Mouse (Mus musculus): ENCODE results near the gene Nedd4. TPM values are rescaled to one million over a fixed set of nuclear protein-coding genes. Genes with fewer than 3 reads are reported as not detected.

Gene Nedd4
- polyA plus RNA-seq, 1 experiment from 2014 or later: 387 TPM

DNA sequence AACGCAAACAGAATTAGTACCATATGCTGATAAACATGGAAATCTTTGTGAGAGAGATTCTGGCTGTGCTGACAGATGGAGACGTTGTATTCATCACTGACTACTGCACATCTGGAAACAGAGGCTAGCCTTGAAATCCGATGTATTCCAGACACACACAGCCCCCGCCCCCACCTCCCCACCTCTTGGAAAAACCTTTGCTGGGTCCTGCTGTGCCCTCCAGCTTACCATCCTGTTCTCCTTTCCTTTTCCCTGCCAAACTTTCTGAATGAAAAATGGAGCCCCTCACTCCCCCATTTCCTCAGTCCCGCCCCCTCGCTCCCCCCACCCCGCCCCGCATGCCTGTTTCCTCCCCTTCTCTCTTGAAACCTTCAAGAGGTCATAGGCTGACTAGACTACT lies 120.0 kb downstream of the Nedd4 start:
- no peak overlapping the region for H3K4me3 ChIP-seq
- H3K9ac ChIP-seq: no peak overlapping the region
- no peak overlapping the region for H3K27ac ChIP-seq (replicated peaks)
- H3K4me1 ChIP-seq (replicated peaks): 0 out of 2 replicates have a peak, but pooled peaks cover 3% of the 10 kb centered on the region
- H3K4me2 ChIP-seq: no peak overlapping the region
- no peaks in the 10 kb centered on the region for H3K27me3 ChIP-seq
- H3K36me3 ChIP-seq: no peaks in the 10 kb centered on the region
- no peak for ATAC-seq (ENCODE audit: low FRiP score, low read depth)
- no peaks in the 10 kb centered on the region for H3K9me3 ChIP-seq
- WGBS: 42% methylated on average over 8 of the region's 8 CpGs

DNA sequence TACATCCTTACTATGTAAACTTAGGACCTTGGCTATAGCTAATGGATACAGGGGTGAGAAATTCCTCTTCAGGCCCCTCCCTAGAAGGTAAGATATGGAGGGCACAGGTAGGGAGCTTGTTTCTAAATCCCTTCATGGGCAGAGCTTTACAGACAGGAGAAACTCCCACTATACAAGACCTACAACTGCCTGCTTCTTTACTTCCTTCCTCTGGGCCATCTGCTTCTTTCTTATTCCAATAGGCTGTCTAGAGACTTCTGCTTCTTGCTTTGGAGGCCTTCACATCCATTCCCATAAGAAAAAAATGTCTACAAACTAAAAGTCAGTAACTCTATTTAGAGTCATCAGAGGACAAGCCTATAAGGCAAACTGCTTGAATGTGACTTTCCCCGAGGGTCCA lies 125.6 kb downstream of the Nedd4 start:
- 91% methylated on average over 1 of the region's 1 CpGs for WGBS
- no peaks in the 10 kb centered on the region for H3K9me3 ChIP-seq
- no peak overlapping the region for H3K4me3 ChIP-seq
- H3K36me3 ChIP-seq: no peaks in the 10 kb centered on the region
- H3K27ac ChIP-seq (replicated peaks): no peak overlapping the region
- H3K4me1 ChIP-seq (replicated peaks): 0 out of 2 replicates have a peak, but pooled peaks cover 5% of the 10 kb centered on the region
- no peak overlapping the region for H3K4me2 ChIP-seq
- H3K9ac ChIP-seq: no peak overlapping the region
- H3K27me3 ChIP-seq: no peaks in the 10 kb centered on the region
- ATAC-seq (ENCODE audit: low FRiP score, low read depth): no peak

DNA sequence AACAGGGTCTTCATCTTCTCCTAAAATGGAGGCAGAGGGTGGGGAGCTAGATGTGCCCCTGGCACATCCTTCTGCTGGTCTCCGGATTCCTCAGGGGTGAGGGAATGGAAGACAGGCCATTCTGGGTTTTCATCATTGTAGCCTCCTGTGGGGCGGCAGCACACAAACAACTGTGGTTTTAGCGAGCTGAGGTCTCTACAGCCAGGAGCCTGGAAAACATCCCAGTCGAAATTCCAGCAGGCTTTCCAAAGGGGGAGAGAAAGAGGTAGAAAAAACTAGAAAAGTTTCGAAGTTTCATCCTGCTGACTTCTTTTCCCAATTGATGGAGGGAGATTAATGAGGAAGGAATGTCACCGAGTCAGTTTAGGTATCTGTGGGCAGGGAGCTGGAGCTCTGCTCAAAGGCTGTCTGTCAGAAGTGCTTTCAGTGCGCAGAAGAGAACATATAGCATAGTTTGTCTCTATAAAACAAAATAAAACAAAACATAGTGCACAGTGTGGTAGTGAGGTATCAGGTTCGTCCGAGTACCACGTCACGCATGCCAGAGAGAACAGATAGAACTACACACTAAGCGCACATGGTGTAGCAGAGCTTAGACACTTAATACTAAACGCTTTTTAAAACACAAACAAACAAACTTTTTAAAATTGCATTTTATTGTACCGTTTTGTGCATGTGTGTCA lies 128.5 kb downstream of the Nedd4 start:
- H3K9ac ChIP-seq: no peak overlapping the region
- H3K36me3 ChIP-seq: no peaks in the 10 kb centered on the region
- 54% methylated on average over 14 of the region's 14 CpGs for WGBS
- H3K4me2 ChIP-seq: no peak overlapping the region
- H3K27me3 ChIP-seq: no peaks in the 10 kb centered on the region
- H3K4me1 ChIP-seq (replicated peaks): 0 out of 2 replicates have a peak, but pooled peaks cover 5% of the 10 kb centered on the region
- H3K9me3 ChIP-seq: no peaks in the 10 kb centered on the region
- ATAC-seq (ENCODE audit: low FRiP score, low read depth): no peak
- H3K4me3 ChIP-seq: no peak overlapping the region
- no peak overlapping the region for H3K27ac ChIP-seq (replicated peaks)

DNA sequence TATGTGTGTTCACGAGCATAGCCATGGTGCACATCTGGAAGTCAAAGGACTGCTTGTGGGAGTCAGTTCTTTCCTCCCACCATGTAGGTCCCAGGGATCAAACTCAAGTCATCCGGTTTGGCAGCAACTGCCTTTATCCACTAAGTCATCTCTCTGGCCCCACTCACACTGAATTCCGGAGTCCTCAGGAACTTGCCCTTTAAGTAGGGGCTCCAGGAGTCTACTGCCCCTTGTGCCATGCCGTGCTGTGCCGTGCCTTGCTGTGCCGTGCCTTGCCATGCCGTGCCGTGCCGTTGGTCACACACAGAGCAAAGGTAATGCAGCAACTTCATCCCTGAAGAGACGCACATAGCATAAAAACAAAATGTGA lies 129.1 kb downstream of the Nedd4 start:
- Histone ChIP-seq H3K27me3 (no peaks in the 10 kb centered on the region), H3K4me1 (replicated peaks) (0 out of 2 replicates have a peak, but pooled peaks cover 5% of the 10 kb centered on the region), H3K27ac (replicated peaks) (no peak overlapping the region), H3K9me3 (no peaks in the 10 kb centered on the region), H3K9ac (no peak overlapping the region), H3K4me3 (0 out of 2 replicates have a peak overlapping the region, but pooled peaks have one; percentile 6), H3K4me2 (peak overlapping the region; percentile 40), H3K36me3 (no peaks in the 10 kb centered on the region)
- no peak for ATAC-seq (ENCODE audit: low FRiP score, low read depth)
- 31% methylated on average over 10 of the region's 10 CpGs for WGBS

DNA sequence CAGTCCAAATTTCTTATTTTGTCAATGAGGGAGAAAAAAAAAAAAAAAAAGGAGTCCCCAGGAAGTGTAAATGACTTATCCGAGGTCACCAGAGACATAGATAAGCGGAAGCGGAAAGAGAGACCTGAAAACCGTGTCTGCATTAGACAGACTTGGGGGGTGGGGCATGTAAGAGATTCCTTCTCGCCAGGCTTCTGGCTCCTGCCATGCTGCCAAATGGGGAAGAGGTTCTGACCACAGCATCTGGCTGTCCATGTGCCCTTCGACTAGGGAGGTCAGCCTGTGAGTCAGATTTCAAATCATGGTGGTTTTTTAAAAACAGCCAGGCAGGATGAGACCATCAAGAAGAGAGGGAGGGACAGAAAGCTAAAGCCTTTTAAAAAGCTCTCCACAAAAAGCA lies 129.5 kb downstream of the Nedd4 start:
- Histone ChIP-seq H3K36me3 (no peaks in the 10 kb centered on the region), H3K27ac (replicated peaks) (no peak overlapping the region), H3K27me3 (no peaks in the 10 kb centered on the region), H3K9me3 (no peaks in the 10 kb centered on the region), H3K4me2 (peak overlapping the region; percentile 40), H3K9ac (no peak overlapping the region), H3K4me3 (0 out of 2 replicates have a peak overlapping the region, but pooled peaks have one; percentile 8), H3K4me1 (replicated peaks) (0 out of 2 replicates have a peak, but pooled peaks cover 5% of the 10 kb centered on the region)
- no peak for ATAC-seq (ENCODE audit: low FRiP score, low read depth)
- 8% methylated on average over 6 of the region's 6 CpGs for WGBS

DNA sequence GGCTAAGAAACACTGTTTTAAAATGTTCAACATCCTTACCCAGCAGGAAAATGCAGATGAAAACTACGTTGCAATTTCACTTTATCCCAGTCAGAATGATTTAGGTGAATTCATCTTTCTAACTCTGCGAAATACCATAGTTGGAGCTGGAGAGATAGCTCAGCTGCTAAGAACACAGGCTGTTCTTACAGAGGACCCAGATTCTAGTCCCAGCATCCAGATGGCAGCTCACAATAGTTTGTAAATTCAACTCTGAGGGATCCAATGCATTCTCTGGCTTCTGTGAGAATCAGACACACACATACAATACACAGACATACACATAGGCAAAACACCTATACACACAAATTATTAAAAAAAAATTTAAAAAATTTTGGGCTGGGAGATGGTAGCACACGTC lies 133.1 kb downstream of the Nedd4 start:
- Histone ChIP-seq H3K9me3 (no peaks in the 10 kb centered on the region), H3K4me2 (no peak overlapping the region), H3K27ac (replicated peaks) (no peak overlapping the region), H3K4me3 (no peak overlapping the region), H3K27me3 (no peaks in the 10 kb centered on the region), H3K4me1 (replicated peaks) (0 out of 2 replicates have a peak, but pooled peaks cover 5% of the 10 kb centered on the region), H3K9ac (no peak overlapping the region), H3K36me3 (no peaks in the 10 kb centered on the region)
- no peak for ATAC-seq (ENCODE audit: low FRiP score, low read depth)
- 89% methylated on average over 3 of the region's 3 CpGs for WGBS

DNA sequence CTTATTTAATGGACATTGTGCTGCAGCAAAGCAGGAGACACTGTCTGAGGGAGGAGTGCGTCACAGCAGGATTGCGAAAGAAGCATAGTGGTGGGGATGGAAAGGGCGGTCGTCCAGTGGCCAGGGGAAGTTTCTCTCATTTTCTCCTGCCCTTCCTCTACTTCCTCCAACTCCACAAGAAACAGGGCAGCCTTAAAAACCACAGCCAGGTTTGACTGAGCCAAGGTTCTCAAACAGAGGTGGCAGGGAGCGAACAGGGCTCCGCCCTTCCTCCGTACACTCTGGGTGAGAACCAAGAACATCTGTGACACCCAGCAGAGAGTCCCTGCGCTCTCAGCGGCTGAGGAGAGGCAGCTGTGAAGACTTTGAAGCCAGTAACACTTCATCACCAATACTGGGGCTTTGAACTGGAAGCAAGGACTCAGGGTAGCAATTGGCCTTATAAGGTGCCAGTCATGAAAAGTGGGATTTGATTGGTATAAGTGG lies 135.0 kb downstream of the Nedd4 start:
- ATAC-seq (ENCODE audit: low FRiP score, low read depth): no peak
- H3K4me1 ChIP-seq (replicated peaks): no peaks in the 10 kb centered on the region
- no peaks in the 10 kb centered on the region for H3K27me3 ChIP-seq
- H3K36me3 ChIP-seq: no peaks in the 10 kb centered on the region
- no peak overlapping the region for H3K27ac ChIP-seq (replicated peaks)
- H3K9me3 ChIP-seq: no peaks in the 10 kb centered on the region
- H3K4me2 ChIP-seq: no peak overlapping the region
- no peak overlapping the region for H3K4me3 ChIP-seq
- WGBS: 58% methylated on average over 9 of the region's 9 CpGs
- no peak overlapping the region for H3K9ac ChIP-seq

Other genes with a start within 250 kb of the Nedd4 start
- 10.4 and 12.0 TPM in 2 replicates for gene Mns1, start 224.3 kb upstream of the Nedd4 start, polyA plus RNA-seq (2015; fragmentation: Nextera tagmentation; extraction: Ambion mirVana)
- gene Tex9, start 170.1 kb upstream of the Nedd4 start, polyA plus RNA-seq (2015; fragmentation: Nextera tagmentation; extraction: Ambion mirVana): 28.8 and 37.9 TPM in 2 replicates
- 15.0 and 15.4 TPM in 2 replicates for gene Rfx7, start 130.1 kb upstream of the Nedd4 start, polyA plus RNA-seq (2015; fragmentation: Nextera tagmentation; extraction: Ambion mirVana)
- gene Prtg, start 144.5 kb downstream of the Nedd4 start, polyA plus RNA-seq (2015; fragmentation: Nextera tagmentation; extraction: Ambion mirVana): 0.41 and 0.49 TPM in 2 replicates